Mouse (Mus musculus) neural tube, embryonic 14.5 days (tissue): ENCODE results near the gene Entr1. TPM values are rescaled to one million over a fixed set of nuclear protein-coding genes. Genes with fewer than 3 reads are reported as not detected.

Source experiments
- ATAC-seq: fragments of 200-750 bp; cut with Nextera tagmentation; 2 replicates; pipeline ENCODE4 v1.8.0; 2017; ENCODE audit warnings: low read depth, mild to moderate bottlenecking, moderate TSS enrichment, moderate library complexity
- H3K27ac ChIP-seq: fragments of 300-500 bp; sonication (generic); 2 replicates; pipeline ENCODE4 v1.5.1; 2014; ENCODE audit warnings: low read depth, mild to moderate bottlenecking, control low read depth, low read length, moderate library complexity, mixed read lengths
- H3K27me3 ChIP-seq: fragments of 300-500 bp; sonication (generic); 2 replicates; pipeline ENCODE4 v1.6.1; 2014; ENCODE audit warnings: low read length; ENCODE audit not compliant: control insufficient read depth, insufficient read depth
- H3K36me3 ChIP-seq: fragments of 300-500 bp; sonication (generic); 2 replicates; pipeline ENCODE4 v1.6.1; 2014; ENCODE audit warnings: low read length, mixed read lengths; ENCODE audit not compliant: control insufficient read depth, insufficient read depth
- H3K4me1 ChIP-seq: fragments of 300-500 bp; sonication (generic); 2 replicates; pipeline ENCODE4 v1.6.1; 2014; ENCODE audit warnings: low read length; ENCODE audit not compliant: control insufficient read depth, insufficient read depth
- H3K4me2 ChIP-seq: fragments of 300-500 bp; sonication (generic); 2 replicates; pipeline ENCODE4 v1.6.1; 2014; ENCODE audit warnings: mild to moderate bottlenecking, low read depth, low read length, control low read depth
- H3K4me3 ChIP-seq: fragments of 300-500 bp; sonication (generic); 2 replicates; pipeline ENCODE4 v1.5.1; 2014; ENCODE audit warnings: low read depth, low read length, control low read depth, mixed read lengths
- H3K9ac ChIP-seq: fragments of 300-500 bp; sonication (generic); replicated peaks from 2 replicates; pipeline ENCODE4 v1.6.1; 2014; ENCODE audit warnings: low read depth, mild to moderate bottlenecking, control low read depth, low read length, mixed read lengths
- H3K9me3 ChIP-seq: fragments of 300-500 bp; sonication (generic); 2 replicates; pipeline ENCODE4 v1.6.1; 2016; ENCODE audit warnings: low read length; ENCODE audit not compliant: control insufficient read depth
- WGBS: fragments of 180-500 bp; shearing (Covaris S2); extraction: QIAGEN DNeasy Blood & Tissue Kit; methylation state at CpG from one replicate; pipeline ENCODE4 v1.1.7; 2014; 5-methylcytosine and 5-hydroxymethylcytosine counted together
- polyA plus RNA-seq: library from polyadenylated mRNA; unstranded; fragments of >200 nt; fragmentation: Nextera tagmentation; extraction: Ambion mirVana; gene quantifications from 2 replicates; pipeline ENCODE4 v1.2.1, GENCODE M21; 2014

Gene Entr1
- polyA plus RNA-seq, 1 experiment from 2014 or later, result 152 TPM

DNA sequence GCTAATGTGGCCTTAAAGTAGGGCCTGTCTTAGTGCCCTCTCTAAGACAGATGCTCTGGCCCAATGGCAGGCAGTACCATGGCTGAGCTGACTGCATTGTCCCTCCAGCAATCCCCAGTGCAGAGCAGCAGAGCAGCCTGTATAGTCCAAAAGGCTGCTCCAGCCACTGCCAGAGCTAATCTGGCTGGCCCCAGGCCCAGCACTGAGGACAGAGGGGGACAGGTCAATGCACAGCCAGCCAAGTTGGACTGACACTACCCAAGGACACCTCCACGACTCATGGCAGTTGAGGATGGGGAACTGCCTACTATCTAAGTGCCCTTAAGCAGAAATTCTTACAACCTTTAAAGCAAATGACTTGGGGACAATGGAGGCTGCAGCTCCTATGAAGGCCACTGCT is 20.5 kb downstream of the Entr1 start:
- ATAC-seq, result no peak
- Histone ChIP-seq H3K36me3 (peaks cover 81% of the 10 kb centered on the region), H3K27me3 (no peaks in the 10 kb centered on the region), H3K9me3 (no peaks in the 10 kb centered on the region), H3K4me1 (no peaks in the 10 kb centered on the region), H3K4me3 (no peak overlapping the region), H3K9ac (no peak overlapping the region), H3K4me2 (no peak overlapping the region), H3K27ac (no peak overlapping the region)
- 92% methylated on average over 1 of the region's 1 CpGs for WGBS

DNA sequence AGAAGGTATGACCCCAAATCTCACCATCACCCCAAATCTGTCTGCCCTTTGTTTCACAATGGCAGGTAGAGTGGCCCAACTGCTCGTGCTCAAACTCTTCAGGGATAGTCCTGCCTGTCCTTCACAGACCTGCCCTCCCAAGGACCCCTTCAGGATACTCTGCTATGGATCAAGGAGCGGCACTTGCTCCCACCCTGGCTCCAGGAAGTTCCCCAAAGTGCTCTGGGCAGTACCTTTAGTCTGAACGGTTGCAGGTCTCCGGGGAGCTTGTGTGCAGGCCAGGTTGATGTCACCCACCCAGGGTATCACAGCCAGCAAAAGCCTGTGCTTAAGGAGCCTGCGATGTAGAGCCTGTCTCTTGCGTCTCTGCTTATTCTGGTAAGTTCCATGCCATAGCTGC is 21.2 kb downstream of the Entr1 start:
- Histone ChIP-seq H3K4me1 (no peaks in the 10 kb centered on the region), H3K4me2 (no peak overlapping the region), H3K9me3 (no peaks in the 10 kb centered on the region), H3K9ac (no peak overlapping the region), H3K4me3 (no peak overlapping the region), H3K27me3 (no peaks in the 10 kb centered on the region), H3K27ac (no peak overlapping the region), H3K36me3 (peaks cover 75% of the 10 kb centered on the region)
- whole genome bisulfite sequencing, result 95% methylated on average over 6 of the region's 6 CpGs
- no peak for ATAC-seq

DNA sequence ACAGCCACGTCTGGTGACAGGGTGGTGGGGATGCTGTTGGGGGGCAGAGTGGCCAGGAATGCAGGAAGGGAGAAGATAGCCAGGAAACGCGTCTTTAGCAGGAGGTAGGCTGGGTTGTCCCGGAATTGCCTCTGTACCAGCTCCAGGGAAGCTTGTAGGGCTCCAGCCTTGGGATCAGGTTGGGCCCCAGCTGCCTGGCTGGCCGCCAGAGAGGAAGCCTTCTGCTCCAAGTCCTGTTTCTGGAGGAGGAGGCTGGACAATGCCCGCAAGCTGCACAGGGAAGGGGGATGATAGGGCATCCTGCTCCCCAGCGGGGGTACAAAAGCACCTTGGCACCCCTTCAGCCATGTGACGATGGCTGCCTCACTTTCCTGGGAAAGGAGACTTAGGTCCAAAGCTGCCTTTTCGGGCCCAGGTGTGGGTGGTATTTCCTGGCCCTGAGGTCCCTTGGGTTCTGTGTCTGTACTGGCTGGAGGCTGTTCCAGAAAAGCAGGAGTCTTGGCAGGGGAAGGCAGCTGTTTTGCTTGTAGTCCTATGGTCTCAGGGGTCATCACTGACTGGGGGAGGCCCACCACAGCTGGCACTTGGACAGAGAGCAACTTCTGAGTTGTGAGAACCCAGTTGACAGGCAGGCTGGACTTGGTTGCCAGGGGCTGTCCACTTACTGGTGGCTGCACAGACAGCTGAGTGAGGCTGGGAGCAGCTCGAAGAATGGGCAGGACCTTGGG is 24.2 kb downstream of the Entr1 start:
- 88% methylated on average over 10 of the region's 10 CpGs for WGBS
- H3K4me1 ChIP-seq, result no peaks in the 10 kb centered on the region
- H3K4me3 ChIP-seq, result no peak overlapping the region

DNA sequence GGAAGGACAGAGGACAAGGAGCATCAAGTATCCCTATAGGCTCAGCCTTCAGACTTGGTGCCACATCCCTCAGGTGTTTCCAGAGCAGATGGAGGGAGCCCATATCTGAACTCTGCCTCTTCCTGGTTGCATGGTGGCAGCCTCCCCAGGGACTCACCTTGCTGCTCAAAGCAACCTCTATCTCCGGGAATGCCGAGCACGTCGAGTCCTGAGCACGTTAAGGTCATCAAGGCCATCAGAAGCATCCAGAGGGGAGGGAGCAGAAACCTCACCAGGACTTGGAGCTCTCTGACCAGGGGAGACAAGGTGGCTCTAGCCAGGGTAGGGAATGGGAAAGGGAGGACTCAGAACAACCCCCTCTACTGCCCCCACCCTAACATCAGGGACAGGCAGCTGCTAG is 25.6 kb downstream of the Entr1 start:
- Histone ChIP-seq H3K36me3 (peaks cover 38% of the 10 kb centered on the region), H3K27ac (no peak overlapping the region), H3K4me1 (no peaks in the 10 kb centered on the region), H3K9me3 (no peaks in the 10 kb centered on the region), H3K27me3 (no peaks in the 10 kb centered on the region), H3K9ac (no peak overlapping the region), H3K4me2 (no peak overlapping the region), H3K4me3 (no peak overlapping the region)
- ATAC-seq, result no peak
- 90% methylated on average over 5 of the region's 5 CpGs for WGBS

More for the DNA sequence above, 24.2 kb downstream of the Entr1 start:
- Histone ChIP-seq H3K27me3 (no peaks in the 10 kb centered on the region), H3K9me3 (no peaks in the 10 kb centered on the region), H3K27ac (no peak overlapping the region), H3K9ac (no peak overlapping the region), H3K4me2 (no peak overlapping the region), H3K36me3 (peaks cover 51% of the 10 kb centered on the region)
- no peak for ATAC-seq

DNA sequence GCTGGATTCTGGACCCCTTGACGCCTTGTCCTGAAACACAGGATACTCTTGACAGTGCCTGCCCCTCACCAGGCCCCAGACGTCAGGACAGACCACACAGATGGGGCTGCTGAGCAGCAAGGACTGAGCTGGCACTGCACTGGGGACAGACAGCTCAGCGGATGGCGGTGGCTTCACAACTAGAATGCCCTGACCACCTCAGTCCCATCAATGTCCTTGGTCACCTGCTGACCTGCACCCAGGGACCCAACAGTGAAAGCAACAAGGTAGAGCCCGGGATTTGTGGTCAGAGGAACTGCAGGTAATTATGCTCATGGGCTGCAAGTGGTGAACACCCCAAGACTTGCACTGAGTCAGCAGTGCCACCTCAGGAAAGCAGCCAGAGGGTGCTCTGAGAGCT is 26.1 kb downstream of the Entr1 start:
- WGBS, result 89% methylated on average over 5 of the region's 5 CpGs
- H3K27ac ChIP-seq, result no peak overlapping the region
- H3K4me3 ChIP-seq, result no peak overlapping the region
- H3K36me3 ChIP-seq, result peaks cover 33% of the 10 kb centered on the region
- H3K9me3 ChIP-seq, result no peaks in the 10 kb centered on the region
- no peaks in the 10 kb centered on the region for H3K27me3 ChIP-seq
- no peak overlapping the region for H3K4me2 ChIP-seq
- H3K9ac ChIP-seq, result no peak overlapping the region
- no peak for ATAC-seq
- H3K4me1 ChIP-seq, result no peaks in the 10 kb centered on the region

DNA sequence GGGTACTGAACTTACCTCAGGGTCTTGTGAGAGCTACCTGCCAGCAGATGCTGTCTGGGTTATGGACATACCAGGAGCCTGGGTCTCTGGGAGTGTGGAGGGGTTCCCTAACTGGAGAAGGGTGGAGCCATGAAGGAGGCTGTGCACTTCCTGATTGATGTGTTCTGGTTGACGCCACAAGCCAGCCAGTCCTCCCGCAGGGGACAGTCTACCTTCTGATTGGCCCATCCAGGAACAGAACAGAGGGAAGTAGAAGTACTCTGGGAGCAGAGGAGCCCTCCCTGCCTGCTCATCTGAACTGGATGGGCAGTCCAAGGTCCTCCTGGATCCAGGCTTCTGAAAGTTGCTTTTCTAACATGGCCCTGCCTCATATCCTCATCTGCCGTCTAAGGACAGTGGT is 28.3 kb downstream of the Entr1 start, which contains the start of gene Card9:
Gene Card9, minus strand, starts transcription at position 147 of the 400 bp plus-strand sequence.
- no peak within 1 kb of the TSS for H3K4me3 ChIP-seq
- no peaks in the 10 kb centered on the region for H3K27me3 ChIP-seq
- no peak for ATAC-seq
- H3K4me2 ChIP-seq, result no peak within 1 kb of the TSS
- no peak within 1 kb of the TSS for H3K9ac ChIP-seq
- H3K4me1 ChIP-seq, result no peaks in the 10 kb centered on the region
- H3K36me3 ChIP-seq, result peaks cover 13% of the 10 kb centered on the region
- H3K9me3 ChIP-seq, result no peaks in the 10 kb centered on the region
- H3K27ac ChIP-seq, result no peak within 1 kb of the TSS
- WGBS, result 52% methylated on average over 3 of the region's 3 CpGs

DNA sequence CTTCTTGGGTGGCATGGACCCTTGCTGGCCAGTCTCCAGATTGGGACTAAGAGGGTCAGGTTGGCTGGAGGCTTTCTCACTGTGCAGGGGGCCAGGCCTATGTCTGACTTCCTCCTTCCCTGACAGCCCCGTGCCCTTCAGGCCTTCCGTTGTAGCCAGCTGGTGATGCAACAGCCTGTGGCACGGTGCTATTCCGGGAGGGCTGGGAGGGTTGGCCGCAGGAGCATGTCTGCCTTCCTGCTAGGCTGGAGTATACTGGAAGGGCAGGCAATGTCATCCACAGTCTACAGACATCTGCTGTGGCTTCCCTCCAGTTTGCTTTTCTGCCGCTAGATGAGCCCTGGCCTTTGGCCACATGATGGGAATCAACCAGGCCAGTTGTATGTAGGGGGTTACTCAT is 29.1 kb downstream of the Entr1 start:
- Histone ChIP-seq H3K9ac (no peak overlapping the region), H3K4me3 (no peak overlapping the region), H3K36me3 (peaks cover 5% of the 10 kb centered on the region; the same call in 1 of the 2 replicates), H3K27me3 (no peaks in the 10 kb centered on the region), H3K4me2 (no peak overlapping the region), H3K27ac (no peak overlapping the region), H3K4me1 (no peaks in the 10 kb centered on the region), H3K9me3 (no peaks in the 10 kb centered on the region)
- ATAC-seq, result no peak
- 95% methylated on average over 6 of the region's 6 CpGs for WGBS

DNA sequence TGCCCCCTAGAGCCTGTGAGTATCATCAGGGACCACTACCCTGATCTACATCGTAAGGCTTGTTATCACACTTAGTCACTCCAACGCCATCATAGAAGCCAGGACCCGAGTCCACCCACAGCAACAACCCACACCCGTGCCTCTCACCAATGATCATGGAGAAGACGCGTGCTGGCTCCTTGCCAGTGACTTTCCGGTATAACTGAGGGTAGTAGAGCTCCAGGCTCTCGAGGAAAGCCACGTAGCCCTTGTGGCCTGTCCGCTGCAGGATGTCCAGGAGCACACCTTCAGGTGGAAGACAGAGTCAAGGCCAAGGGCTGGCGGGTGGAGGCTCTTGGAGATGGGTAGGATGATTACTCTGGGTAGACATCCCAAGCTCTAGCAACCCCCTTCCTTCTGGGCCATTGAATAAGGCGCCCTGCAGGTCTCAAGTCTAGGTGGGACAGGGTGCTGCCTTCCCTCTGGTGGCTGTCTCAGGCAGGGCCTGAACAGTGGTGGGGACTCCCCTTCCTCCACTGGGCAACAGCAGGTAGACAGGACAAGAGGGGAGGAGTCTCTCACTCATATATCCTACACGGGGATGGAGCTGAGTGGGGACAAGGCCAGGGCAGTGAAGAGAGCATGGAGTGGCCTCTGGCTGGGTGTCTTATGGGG is 30.3 kb downstream of the Entr1 start:
- Histone ChIP-seq H3K36me3 (no peaks in the 10 kb centered on the region), H3K27ac (no peak overlapping the region), H3K4me2 (no peak overlapping the region), H3K4me1 (0 out of 2 replicates have a peak, but pooled peaks cover under 1% of the 10 kb centered on the region), H3K27me3 (no peaks in the 10 kb centered on the region), H3K9me3 (no peaks in the 10 kb centered on the region), H3K4me3 (no peak overlapping the region), H3K9ac (no peak overlapping the region)
- ATAC-seq, result 0 out of 2 replicates have a peak, but pooled peaks have one; percentile 10
- WGBS, result 91% methylated on average over 13 of the region's 13 CpGs

DNA sequence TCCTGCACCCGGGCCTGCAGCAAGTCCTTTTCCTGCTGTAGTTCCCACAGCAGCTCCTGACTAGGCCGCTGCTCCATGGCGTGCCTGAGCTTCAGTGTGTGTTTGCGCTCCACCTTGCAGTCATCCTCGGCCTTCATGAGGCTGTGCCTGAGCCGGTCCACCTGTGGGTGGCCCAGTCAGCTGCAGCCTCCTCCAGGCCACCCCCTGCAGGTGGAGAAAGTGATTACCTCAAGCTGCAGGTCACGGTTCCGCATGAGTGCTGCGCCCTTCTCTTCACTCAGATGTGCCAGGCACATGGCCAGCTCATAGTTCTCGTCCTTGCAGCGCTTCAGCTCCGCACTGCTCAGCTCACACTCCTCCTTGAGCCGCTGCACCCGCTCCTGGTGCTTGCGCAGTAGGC is 31.6 kb downstream of the Entr1 start:
- no peak for ATAC-seq
- Histone ChIP-seq H3K9me3 (no peaks in the 10 kb centered on the region), H3K27me3 (no peaks in the 10 kb centered on the region), H3K4me3 (no peak overlapping the region), H3K4me2 (no peak overlapping the region), H3K36me3 (no peaks in the 10 kb centered on the region), H3K9ac (no peak overlapping the region), H3K4me1 (peaks cover 12% of the 10 kb centered on the region), H3K27ac (no peak overlapping the region)
- WGBS, result 61% methylated on average over 15 of the region's 15 CpGs
